Mouse (Mus musculus) CH12.LX (cell line): ENCODE measurements around the gene Appl1. TPM values are rescaled to one million over a fixed set of nuclear protein-coding genes. Genes with fewer than 3 reads are reported as not detected.
"Not testable (repeated sequence)": the region's sequence is repeated elsewhere in the genome, so short reads cannot be mapped to it uniquely, and the experiment has no call there.

ENCODE experiments used
- DNase-seq: peaks from one replicate; pipeline ENCODE4 v3.0.0-alpha.2; 2013; ENCODE audit errors: extremely low read depth
- H3K27ac ChIP-seq: 2 replicates; pipeline ENCODE4 v1.5.1; 2012; ENCODE audit warnings: low read depth, mild to moderate bottlenecking, control low read depth, moderate library complexity; ENCODE audit not compliant: insufficient read depth
- H3K27me3 ChIP-seq: replicated peaks from 2 replicates; pipeline ENCODE3; 2012; ENCODE audit warnings: inconsistent platforms
- H3K36me3 ChIP-seq, 2 experiments: replicated peaks in 1 of 2; 2 replicates each; pipeline versions ENCODE3 to v1.6.1; 2012; ENCODE audit warnings: inconsistent platforms in 1 of 2, low read length in 1 of 2, mild to moderate bottlenecking in 1 of 2, mixed read lengths in 1 of 2, moderate library complexity in 1 of 2; ENCODE audit not compliant: control insufficient read depth in 1 of 2, insufficient read depth in 1 of 2
- H3K4me1 ChIP-seq, 2 experiments: 2 replicates each; pipeline ENCODE4 v1.6.1; 2012; ENCODE audit warnings: inconsistent platforms in 1 of 2, moderate library complexity in 1 of 2; ENCODE audit not compliant: insufficient read depth in 2 of 2, control insufficient read depth in 1 of 2
- H3K4me2 ChIP-seq: 2 replicates; pipeline ENCODE4 v1.6.1; 2012; ENCODE audit warnings: low read depth, mild to moderate bottlenecking, control low read depth; ENCODE audit not compliant: poor library complexity, insufficient read depth, severe bottlenecking
- H3K4me3 ChIP-seq, 3 experiments: fragments of 150-350 bp in 1 of 3; sonication (generic) in 1 of 3; replicated peaks in 1 of 3; 2 replicates each; pipeline versions ENCODE3 to v1.5.1; 2011 to 2012; ENCODE audit warnings: low read depth in 2 of 3, low read length in 2 of 3, mild to moderate bottlenecking in 2 of 3, moderate library complexity in 2 of 3, control low read depth in 1 of 3, improper control_type of control experiment in 1 of 3, inconsistent platforms in 1 of 3, mixed read lengths in 1 of 3; ENCODE audit not compliant: poor library complexity in 1 of 3
- H3K79me2 ChIP-seq: replicated peaks from 2 replicates; pipeline ENCODE4 v1.6.1; 2012; ENCODE audit warnings: mild to moderate bottlenecking, moderate library complexity; ENCODE audit not compliant: control insufficient read depth, poor library complexity, insufficient read depth, severe bottlenecking; ENCODE audit errors: extremely low read depth
- H3K9ac ChIP-seq: 2 replicates; pipeline ENCODE4 v1.6.1; 2012; ENCODE audit warnings: low read depth, mild to moderate bottlenecking, control low read depth, moderate library complexity; ENCODE audit not compliant: insufficient read depth
- H3K9me3 ChIP-seq: replicated peaks from 2 replicates; pipeline ENCODE3; 2012; ENCODE audit warnings: low read length, inconsistent platforms, mixed read lengths
- BHLHE40 ChIP-seq: IDR thresholded peaks from 2 replicates; pipeline ENCODE4 v1.6.1; 2011; ENCODE audit warnings: mild to moderate bottlenecking, low read depth, low read length, improper control_type of control experiment
- GABPA ChIP-seq: IDR thresholded peaks from 2 replicates; pipeline ENCODE4 v1.6.1; 2012; ENCODE audit warnings: low read depth, low read length, improper control_type of control experiment, inconsistent platforms; ENCODE audit not compliant: insufficient replicate concordance
- HCFC1 ChIP-seq: IDR thresholded peaks from 2 replicates; pipeline ENCODE4 v1.6.1; 2012; ENCODE audit warnings: low read depth, mild to moderate bottlenecking, inconsistent platforms, low read length, improper control_type of control experiment
- IRF4 ChIP-seq: IDR thresholded peaks from 2 replicates; pipeline ENCODE4 v1.6.1; 2014; ENCODE audit warnings: low read depth, mild to moderate bottlenecking, inconsistent platforms, low read length, improper control_type of control experiment
- JUN ChIP-seq: IDR thresholded peaks from 2 replicates; pipeline ENCODE4 v1.6.1; 2011; ENCODE audit warnings: low read depth, mild to moderate bottlenecking, low read length, improper control_type of control experiment, moderate library complexity; ENCODE audit not compliant: insufficient read depth
- MAZ ChIP-seq: IDR thresholded peaks from 2 replicates; pipeline ENCODE4 v1.6.1; 2012; ENCODE audit warnings: low read depth, mild to moderate bottlenecking, inconsistent platforms, low read length, improper control_type of control experiment, moderate library complexity
- MEF2A ChIP-seq: IDR thresholded peaks from 2 replicates; pipeline ENCODE4 v1.6.1; 2014; ENCODE audit warnings: low read depth, mild to moderate bottlenecking, inconsistent platforms, low read length, improper control_type of control experiment, borderline replicate concordance
- NRF1 ChIP-seq: IDR thresholded peaks from 2 replicates; pipeline ENCODE4 v1.6.1; 2014; ENCODE audit warnings: low read depth, mild to moderate bottlenecking, inconsistent platforms, low read length, improper control_type of control experiment, moderate library complexity
- POLR2A ChIP-seq: IDR thresholded peaks from 2 replicates; pipeline ENCODE4 v1.6.1; 2011; ENCODE audit warnings: low read depth, mild to moderate bottlenecking, improper control_type of control experiment, low read length
- RCOR1 ChIP-seq: conservative IDR thresholded peaks from 2 replicates; pipeline ENCODE4 v1.6.1; 2012; ENCODE audit warnings: low read depth, mild to moderate bottlenecking, inconsistent platforms, low read length, improper control_type of control experiment
- SIN3A ChIP-seq: IDR thresholded peaks from 2 replicates; pipeline ENCODE4 v1.6.1; 2012; ENCODE audit warnings: low read length, improper control_type of control experiment, inconsistent platforms
- SMC3 ChIP-seq: IDR thresholded peaks from 2 replicates; pipeline ENCODE4 v1.6.1; 2011; ENCODE audit warnings: low read depth, low read length, improper control_type of control experiment
- TBP ChIP-seq: conservative IDR thresholded peaks from 2 replicates; pipeline ENCODE4 v1.6.1; 2011; ENCODE audit warnings: low read depth, low read length, improper control_type of control experiment
- TCF12 ChIP-seq: IDR thresholded peaks from 2 replicates; pipeline ENCODE4 v1.6.1; 2014; ENCODE audit warnings: low read depth, mild to moderate bottlenecking, inconsistent platforms, low read length, improper control_type of control experiment
- UBTF ChIP-seq: IDR thresholded peaks from 2 replicates; pipeline ENCODE4 v1.6.1; 2012; ENCODE audit warnings: low read depth, mild to moderate bottlenecking, inconsistent platforms, low read length, improper control_type of control experiment, moderate library complexity
- ZC3H11A ChIP-seq: IDR thresholded peaks from 2 replicates; pipeline ENCODE4 v1.6.1; 2012; ENCODE audit warnings: low read depth, mild to moderate bottlenecking, inconsistent platforms, low read length, improper control_type of control experiment
- ZMIZ1 ChIP-seq: IDR thresholded peaks from 2 replicates; pipeline ENCODE4 v1.6.1; 2012; ENCODE audit warnings: low read depth, mild to moderate bottlenecking, inconsistent platforms, low read length, improper control_type of control experiment
- dilution Hi-C: fragments of 300-500 bp; cut with MboI; formaldehyde crosslinking; loops from 2 replicates; pipeline ENCODE4 v1.14.3; 2020; ENCODE audit warnings: low sequenced_read_pairs; ENCODE audit not compliant: extremely low pct_unique_long_range_greater_than_20kb, extremely low pct_ligation_motif_present
- in situ Hi-C: fragments of 300-500 bp; cut with MboI; formaldehyde crosslinking; loops from 3 replicates; pipeline ENCODE4 v1.14.3; 2019; ENCODE audit warnings: low sequenced_read_pairs, low pct_ligation_motif_present, low pct_unique_long_range_greater_than_20kb, mixed read lengths
- polyA plus RNA-seq: library from polyadenylated mRNA; unstranded; fragments of >175 nt; gene quantifications from 2 replicates; pipeline ENCODE4 v1.2.1, GENCODE M21; 2012; ENCODE audit warnings: low read depth; ENCODE audit not compliant: insufficient read length
- total RNA-seq, 2 experiments: library from RNA; depleted of rRNA; stranded (reverse); fragments of 300-350 nt in 1 of 2; fragments of >200 nt in 1 of 2; gene quantifications; 2 replicates each; pipeline ENCODE4 v1.2.3; 2012 to 2014

Gene Appl1
- total and polyA plus RNA-seq, 3 experiments = 9.0 to 11.9 (median 11.0) TPM

DNA sequence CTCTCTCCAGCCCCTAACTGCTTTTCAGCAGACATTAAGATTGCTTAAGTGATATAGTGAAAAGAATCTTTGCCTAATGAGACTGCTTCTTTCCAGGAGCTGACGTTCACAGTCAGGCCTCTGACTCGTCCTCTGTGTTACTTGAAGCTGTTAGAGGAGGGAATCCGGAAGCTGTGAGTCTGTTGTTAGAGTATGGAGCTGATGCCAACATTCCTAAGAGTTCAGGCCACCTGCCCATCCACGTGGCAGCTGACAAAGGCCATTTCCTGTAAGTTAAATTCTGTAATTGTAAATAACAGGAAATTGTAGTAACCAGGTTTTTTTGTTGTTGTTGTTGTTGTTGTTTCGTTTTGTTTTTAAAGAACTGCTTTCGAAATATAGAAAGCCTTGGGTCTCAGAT, 59.8 kb downstream of the Appl1 start (continued):
- TF ChIP-seq MAZ = no peak
- TF ChIP-seq SIN3A = no peak

DNA sequence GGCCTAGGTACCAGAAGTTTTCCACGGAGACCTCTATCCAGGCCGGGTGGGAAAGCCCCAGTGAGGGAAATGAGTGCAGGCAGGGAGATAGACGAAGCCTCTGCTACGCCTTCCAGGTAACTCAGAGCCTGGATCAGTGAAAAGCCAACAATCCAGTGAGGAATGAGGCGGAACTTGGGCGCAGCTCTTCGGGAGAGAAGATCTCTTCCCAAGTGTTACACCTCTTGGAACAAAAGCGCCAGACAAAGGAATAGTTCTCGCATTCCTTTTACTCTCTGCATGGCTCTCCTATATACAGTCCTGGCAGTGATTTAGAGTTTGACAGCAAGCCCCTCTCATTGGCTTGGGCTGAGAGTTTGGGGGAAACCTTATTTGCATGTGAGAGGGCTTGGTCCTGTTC, 60.6 kb downstream of the Appl1 start:
- dilution Hi-C loops, H3K9me3 ChIP-seq, H3K27me3 ChIP-seq, H3K27ac ChIP-seq, H3K4me2 ChIP-seq, H3K36me3 ChIP-seq, H3K79me2 ChIP-seq, H3K4me3 ChIP-seq, H3K4me1 ChIP-seq, DNase-seq, in situ Hi-C loops, H3K9ac ChIP-seq: not testable (repeated sequence)

DNA sequence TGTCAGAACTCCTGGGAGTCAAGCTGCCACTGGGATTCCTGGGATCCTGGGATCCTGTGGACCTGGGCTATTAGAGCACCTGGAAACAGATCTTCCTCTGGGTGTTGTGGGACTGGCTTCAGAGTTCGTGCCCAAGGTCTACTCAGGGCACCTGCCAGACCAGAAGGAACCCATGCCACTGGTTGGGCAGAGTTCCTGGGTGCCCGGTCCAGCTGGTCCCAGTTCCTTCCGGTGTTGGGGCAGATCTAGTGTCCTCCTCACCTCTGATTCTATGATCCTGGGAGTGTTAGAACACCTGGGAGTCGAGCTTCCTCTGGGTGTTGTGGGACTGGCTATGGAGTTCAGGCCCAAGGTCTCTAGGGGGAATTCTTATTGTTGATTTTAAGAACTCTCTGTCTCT, 63.6 kb downstream of the Appl1 start:
- DNase-seq = no peak
- no peaks in the 10 kb centered on the region for H3K9me3 ChIP-seq
- no peak overlapping the region for H3K4me2 ChIP-seq
- H3K4me3 ChIP-seq = no peak overlapping the region
- H3K79me2 ChIP-seq = no peaks in the 10 kb centered on the region
- no peaks in the 10 kb centered on the region for H3K27me3 ChIP-seq
- no peak overlapping the region for H3K27ac ChIP-seq
- no peak overlapping the region for H3K9ac ChIP-seq
- in situ Hi-C loops (no loop called here), dilution Hi-C loops (no loop called here)
- no peaks in the 10 kb centered on the region for H3K4me1 ChIP-seq
- TF ChIP-seq GABPA (no peak), RCOR1 (no peak), HCFC1 (no peak), MEF2A (no peak), BHLHE40 (no peak), ZMIZ1 (no peak), IRF4 (no peak), NRF1 (no peak), UBTF (no peak), JUN (no peak), TCF12 (no peak), POLR2A (no peak), SIN3A (no peak), SMC3 (no peak), MAZ (no peak), ZC3H11A (no peak), TBP (no peak)
- H3K36me3 ChIP-seq = no peaks in the 10 kb centered on the region
